ENCODE assay signal across 8 mouse cellular contexts in the genomic region with DNA sequence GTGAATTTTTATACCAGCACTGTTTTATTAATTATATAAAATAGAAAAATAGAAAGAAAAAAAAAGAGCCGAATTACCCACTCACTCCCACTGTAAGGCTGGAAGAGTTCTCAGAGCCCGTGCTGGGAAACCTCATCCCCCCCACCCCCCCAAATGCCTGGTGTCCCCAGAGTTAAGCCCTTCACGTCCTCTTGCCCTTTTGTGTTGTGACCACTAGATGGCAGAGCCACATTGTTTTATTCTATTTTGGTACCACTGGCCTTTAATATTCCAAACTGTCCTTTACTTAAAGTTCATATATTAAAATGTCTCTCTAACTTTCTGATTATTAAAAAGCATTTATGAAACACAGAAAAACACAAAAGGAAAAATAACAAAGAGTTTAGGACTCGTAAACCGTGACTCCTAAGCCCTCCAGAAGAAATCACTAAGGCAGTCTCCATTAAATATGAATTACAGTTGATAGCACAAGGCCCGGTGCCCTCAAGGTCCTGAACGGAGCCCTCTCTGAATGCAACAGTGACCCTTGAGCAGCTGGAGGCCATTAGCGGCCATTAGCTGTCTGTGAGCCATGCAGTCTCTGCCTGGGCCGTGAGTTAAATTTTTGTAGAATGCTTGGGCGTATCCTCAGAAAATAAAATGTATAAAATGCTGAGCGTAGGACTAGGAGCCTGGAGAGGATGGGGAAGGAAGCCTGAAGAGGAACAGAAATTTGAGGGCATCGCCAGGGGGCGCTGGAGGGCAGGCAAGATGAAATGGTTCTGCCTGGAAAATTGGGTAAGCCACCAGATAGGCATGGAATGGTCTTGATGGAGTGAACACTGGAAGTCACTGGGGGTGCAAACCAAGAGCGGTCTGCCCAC. TPM values are rescaled to one million over a fixed set of nuclear protein-coding genes. Genes with fewer than 3 reads are reported as not detected.
DNase-seq lines count a peak whose midpoint lies in the region; ATAC-seq lines count a peak whose summit lies in the region.

No protein-coding gene starts in this region.

- DNase-seq in cerebellum, postnatal 36 days, result peak; percentile 88 to 90
- peak; percentile 95 to 97 for DNase-seq in frontal cortex, postnatal 36 days (ENCODE audit: low spot score in 2 of 2)
- DNase-seq in left cerebral cortex, adult 9 months (ENCODE audit: low spot score in 2 of 2), result peak; percentile 73 to 97
- peak; percentile 84 for DNase-seq in mesoderm, embryonic 11.5 days (ENCODE audit: low read depth, low spot score)
- DNase-seq in right cerebral cortex, postnatal 36 days (ENCODE audit: low spot score in 2 of 2), result peak; percentile 88 to 89
- peak; percentile 74 to 83 for DNase-seq in urinary bladder, postnatal 36 days (ENCODE audit: low spot score in 2 of 2)

- peak; percentile 43 for ATAC-seq in activated CD4-positive, CD25-positive, alpha-beta regulatory T cell, adult 4 months
- ATAC-seq in inflammation-experienced regulatory T-cells, adult 6 months, result peak; percentile 56

RNA-seq across cellular contexts. Expression of gene Casp7, which starts 25.8 kb away (rescaled TPM):
- polyA plus RNA-seq in activated CD4-positive, CD25-positive, alpha-beta regulatory T cell, adult 4 months (2017; shearing (Covaris generic)), result 10 to 100 TPM; 33.2 to 39.9 TPM
- 10 to 100 TPM; 29.6 to 38.3 (median 37.2) TPM for polyA plus RNA-seq in inflammation-experienced regulatory T-cells, adult 6 months (2017; shearing (Covaris generic))

RNA-seq across cellular contexts. Expression of gene Nrap, which starts 32.9 kb away (rescaled TPM):
- not detected for polyA plus RNA-seq in activated CD4-positive, CD25-positive, alpha-beta regulatory T cell, adult 4 months (2017; shearing (Covaris generic))
- polyA plus RNA-seq in inflammation-experienced regulatory T-cells, adult 6 months (2017; shearing (Covaris generic)), result not detected

RNA-seq across cellular contexts. Expression of gene Plekhs1, which starts 38.7 kb away (rescaled TPM):
- polyA plus RNA-seq in activated CD4-positive, CD25-positive, alpha-beta regulatory T cell, adult 4 months (2017; shearing (Covaris generic)), result 1 to 10 TPM in 1 of 2 experiments, not detected in 1; 2.2 TPM
- polyA plus RNA-seq in inflammation-experienced regulatory T-cells, adult 6 months (2017; shearing (Covaris generic)), result under 1 TPM in 1 of 3 experiments, not detected in 2; 0.55 TPM

Comparison
In these comparisons a context has a peak if more than half of its experiments do, and no peak if none do; other contexts are left out.
1. Peak in every context shown above with its lines: DNase-seq and ATAC-seq.